Mouse (Mus musculus) neutrophil, adult 83 days (primary cell): ENCODE data around the gene Hspa1a. TPM values are rescaled to one million over a fixed set of nuclear protein-coding genes. Genes with fewer than 3 reads are reported as not detected.

Experiments used
- total RNA-seq, 2 experiments: library from RNA; stranded (reverse); gene quantifications; one replicate each; pipeline ENCODE4 v1.2.4; 2023

Gene Hspa1a
- 100 to 1,000 TPM in 1 of 2 experiments, 10 to 100 TPM in 1; 86.4 to 244 TPM for total RNA-seq

GRCm38 (mm10) chr17:34972069-34972749 is at the start of gene Hspa1a, which contains the start of gene Hspa1l:
Gene Hspa1a (minus strand): TSS chr17:34972156.
Gene Hspa1l (plus strand): TSS chr17:34972703.

GRCm38 (mm10) chr17:35016376-35016775 is 44.4 kb upstream of the Hspa1a start, which contains the start of gene Vwa7:
Gene Vwa7 (plus strand): TSS chr17:35016579.

GRCm38 (mm10) chr17:35000717-35001451 is 28.9 kb upstream of the Hspa1a start, which contains the start of gene Vars:
Gene Vars (plus strand): TSS chr17:35000987.

GRCm38 (mm10) chr17:34981690-34982180 is 9.8 kb upstream of the Hspa1a start, which contains the start of gene Lsm2:
Gene Lsm2 (plus strand): TSS chr17:34981862.

GRCm38 (mm10) chr17:34969822-34970221 is 2.1 kb downstream of the Hspa1a start, which contains the start of gene Gm20481:
Gene Gm20481 (plus strand): TSS chr17:34969912.

GRCm38 (mm10) chr17:34959130-34959778 is 12.7 kb downstream of the Hspa1a start, which contains the start of gene Hspa1b:
Gene Hspa1b (minus strand): TSS chr17:34959238.

GRCm38 (mm10) chr17:34931061-34931734 is 40.8 kb downstream of the Hspa1a start, which contains the start of gene Neu1:
Gene Neu1 (plus strand): TSS chr17:34931253.

Other genes with a start within 250 kb of the Hspa1a start
- under 1 TPM; 0.29 to 0.59 TPM for gene C4b, start 228.3 kb downstream of the Hspa1a start, total RNA-seq
- not detected for gene Cyp21a1, start 167.6 kb downstream of the Hspa1a start, total RNA-seq
- 10 to 100 TPM; 34.1 to 39.4 TPM for gene Stk19, start 135.2 kb downstream of the Hspa1a start, total RNA-seq
- gene Dxo, start 135.1 kb downstream of the Hspa1a start, total RNA-seq = 10 to 100 TPM; 49.0 to 49.1 TPM
- gene Skiv2l, start 121.9 kb downstream of the Hspa1a start, total RNA-seq = 10 to 100 TPM; 66.2 to 72.1 TPM
- 10 to 100 TPM; 23.4 to 30.8 TPM for gene Nelfe, start 121.8 kb downstream of the Hspa1a start, total RNA-seq
- 1 to 10 TPM; 1.6 to 1.8 TPM for gene Cfb, start 109.6 kb downstream of the Hspa1a start, total RNA-seq
- gene Zbtb12, start 92.7 kb downstream of the Hspa1a start, total RNA-seq = 1 to 10 TPM; 2.8 to 3.9 TPM
- not detected for gene Gm20547, start 90.1 kb downstream of the Hspa1a start, total RNA-seq
- gene C2, start 73.9 kb downstream of the Hspa1a start, total RNA-seq = under 1 TPM in 1 of 2 experiments, not detected in 1; 0.24 TPM
- 10 to 100 TPM; 68.7 to 71.8 TPM for gene Ehmt2, start 73.7 kb downstream of the Hspa1a start, total RNA-seq
- not detected for gene Slc44a4, start 57.7 kb downstream of the Hspa1a start, total RNA-seq
- 10 to 100 TPM; 60.2 to 63.2 TPM for gene Neu1, start 40.9 kb downstream of the Hspa1a start, total RNA-seq
- gene Hspa1b, start 12.9 kb downstream of the Hspa1a start, total RNA-seq = 100 to 1,000 TPM in 1 of 2 experiments, 10 to 100 TPM in 1; 58.3 to 134 TPM
- not detected for gene Gm20481, start 2.2 kb downstream of the Hspa1a start, total RNA-seq
- under 1 TPM in 1 of 2 experiments, not detected in 1; 0.20 TPM for gene Hspa1l, start 547 bp upstream of the Hspa1a start, total RNA-seq
- gene Lsm2, start 9.7 kb upstream of the Hspa1a start, total RNA-seq = 10 to 100 TPM; 41.4 to 45.7 TPM
- 10 to 100 TPM; 61.7 to 68.3 TPM for gene Vars, start 28.8 kb upstream of the Hspa1a start, total RNA-seq
- gene Vwa7, start 44.4 kb upstream of the Hspa1a start, total RNA-seq = under 1 TPM in 1 of 2 experiments, not detected in 1; 0.15 TPM
- 1 to 10 TPM; 1.3 to 2.1 TPM for gene Sapcd1, start 55.9 kb upstream of the Hspa1a start, total RNA-seq
- 10 to 100 TPM; 11.5 to 12.5 TPM for gene Msh5, start 74.6 kb upstream of the Hspa1a start, total RNA-seq
- 100 to 1,000 TPM; 262 to 285 TPM for gene Clic1, start 77.8 kb upstream of the Hspa1a start, total RNA-seq
- 1 to 10 TPM; 2.5 to 3.1 TPM for gene Ddah2, start 86.9 kb upstream of the Hspa1a start, total RNA-seq
- 1 to 10 TPM in 1 of 2 experiments, not detected in 1; 1.0 TPM for gene Ly6g6c, start 93.2 kb upstream of the Hspa1a start, total RNA-seq
- under 1 TPM in 1 of 2 experiments, not detected in 1; 0.26 TPM for gene Mpig6b, start 94.0 kb upstream of the Hspa1a start, total RNA-seq
- not detected for gene Ly6g6e, start 104.7 kb upstream of the Hspa1a start, total RNA-seq
- not detected for gene Ly6g6d, start 105.9 kb upstream of the Hspa1a start, total RNA-seq
- gene Ly6g6f, start 113.5 kb upstream of the Hspa1a start, total RNA-seq = under 1 TPM in 1 of 2 experiments, not detected in 1; 0.35 TPM
- 10 to 100 TPM; 50.2 to 58.4 TPM for gene Abhd16a, start 117.1 kb upstream of the Hspa1a start, total RNA-seq
- gene Ly6g5c, start 136.1 kb upstream of the Hspa1a start, total RNA-seq = not detected
- gene Ly6g5b, start 143.3 kb upstream of the Hspa1a start, total RNA-seq = 10 to 100 TPM; 13.5 to 16.4 TPM
- gene Gpank1, start 149.3 kb upstream of the Hspa1a start, total RNA-seq = 10 to 100 TPM; 20.2 to 26.5 TPM
- 100 to 1,000 TPM; 172 TPM for gene Csnk2b, start 149.9 kb upstream of the Hspa1a start, total RNA-seq
- 10 to 100 TPM; 16.4 to 24.3 TPM for gene D17H6S53E, start 154.2 kb upstream of the Hspa1a start, total RNA-seq
- under 1 TPM in 1 of 2 experiments, not detected in 1; 0.42 TPM for gene Apom, start 159.9 kb upstream of the Hspa1a start, total RNA-seq
- 100 to 1,000 TPM; 222 to 226 TPM for gene Bag6, start 163.0 kb upstream of the Hspa1a start, total RNA-seq
- gene Prrc2a, start 192.7 kb upstream of the Hspa1a start, total RNA-seq = 100 to 1,000 TPM; 180 to 195 TPM
- 10 to 100 TPM; 18.0 to 18.3 TPM for gene Aif1, start 203.9 kb upstream of the Hspa1a start, total RNA-seq
- 100 to 1,000 TPM; 564 to 656 TPM for gene Lst1, start 216.3 kb upstream of the Hspa1a start, total RNA-seq
- gene Ltb, start 222.3 kb upstream of the Hspa1a start, total RNA-seq = 10 to 100 TPM; 84.2 to 91.5 TPM
- gene Tnf, start 229.9 kb upstream of the Hspa1a start, total RNA-seq = 10 to 100 TPM; 71.0 to 84.1 TPM
- not detected for gene Lta, start 233.2 kb upstream of the Hspa1a start, total RNA-seq
- not detected for gene Gm16181, start 248.7 kb upstream of the Hspa1a start, total RNA-seq